Mouse (Mus musculus) C2C12 (cell line): Measurements from ENCODE around the gene Timm17a. TPM values are rescaled to one million over a fixed set of nuclear protein-coding genes. Genes with fewer than 3 reads are reported as not detected.
A peak's percentile ranks its signal among the peaks of the same experiment; 100 is the strongest.

Source experiments
- H3K27me3 ChIP-seq: one replicate; pipeline ENCODE4 v1.6.1; 2011; ENCODE audit not compliant: control insufficient read depth, insufficient read depth, insufficient read length
- H3K36me3 ChIP-seq: one replicate; pipeline ENCODE4 v1.6.1; 2011; ENCODE audit not compliant: control insufficient read depth, insufficient read depth
- H3K4me3 ChIP-seq: one replicate; pipeline ENCODE4 v1.5.1; 2011; ENCODE audit warnings: mild to moderate bottlenecking, control low read depth; ENCODE audit not compliant: poor library complexity, insufficient read depth, severe bottlenecking
- H3K79me2 ChIP-seq: one replicate; pipeline ENCODE4 v1.6.1; 2011; ENCODE audit not compliant: control insufficient read depth, insufficient read depth
- H3K79me3 ChIP-seq: one replicate; pipeline ENCODE4 v1.6.1; 2011; ENCODE audit warnings: low read depth, control low read depth
- H3ac ChIP-seq: one replicate; pipeline ENCODE3; 2011; ENCODE audit warnings: low read depth; ENCODE audit not compliant: control insufficient read depth, insufficient read length
- CEBPB ChIP-seq: IDR thresholded peaks from one replicate; pipeline ENCODE4 v1.6.1; 2011; ENCODE audit warnings: low read depth, mild to moderate bottlenecking, control low read depth, moderate library complexity
- CTCF ChIP-seq: IDR thresholded peaks from one replicate; pipeline ENCODE4 v1.5.1; 2011; ENCODE audit not compliant: control insufficient read depth, insufficient read depth, insufficient read length
- FOSL1 ChIP-seq: IDR thresholded peaks from one replicate; pipeline ENCODE4 v1.8.0; 2011; ENCODE audit warnings: mild to moderate bottlenecking, low read length; ENCODE audit not compliant: poor library complexity, insufficient read depth, severe bottlenecking
- MAX ChIP-seq: IDR thresholded peaks from one replicate; pipeline ENCODE4 v1.6.1; 2011; ENCODE audit warnings: mild to moderate bottlenecking, control low read depth
- MYOD1 ChIP-seq: IDR thresholded peaks from one replicate; pipeline ENCODE4 v1.6.1; 2011; ENCODE audit warnings: low read depth; ENCODE audit not compliant: control insufficient read depth, insufficient read length
- MYOG ChIP-seq: IDR thresholded peaks from one replicate; pipeline ENCODE4 v1.6.1; 2011; ENCODE audit not compliant: control insufficient read depth, insufficient read length; ENCODE audit errors: extremely low read depth
- USF1 ChIP-seq: IDR thresholded peaks from one replicate; pipeline ENCODE4 v1.6.1; 2011; ENCODE audit warnings: low read depth, mild to moderate bottlenecking, control low read depth, moderate library complexity
- polyA plus RNA-seq: library from polyadenylated mRNA; unstranded; fragments of >200 nt; fragmentation: generic; extraction: Trizol; gene quantifications from one replicate; pipeline ENCODE4 v1.2.1, GENCODE M21; 2012; ENCODE audit warnings: missing spikeins

Gene Timm17a
- polyA plus RNA-seq, 1 experiment = 218 TPM

GRCm38 (mm10) chr1:135324571-135324970 lies 11.0 kb upstream of the Timm17a start, which contains the start of gene Lmod1:
Lmod1 (plus strand) TSS chr1:135324807.
- Histone ChIP-seq H3K27me3 (peaks cover 6% of the 10 kb centered on the region), H3K36me3 (no peaks in the 10 kb centered on the region), H3K79me2 (no peaks in the 10 kb centered on the region), H3ac (no peak within 1 kb of the TSS), H3K79me3 (no peaks in the 10 kb centered on the region), H3K4me3 (no peak within 1 kb of the TSS)
- TF ChIP-seq CEBPB (no peak), CTCF (no peak), FOSL1 (no peak)

GRCm38 (mm10) chr1:135323367-135323901 lies 9.9 kb upstream of the Timm17a start:
- no peaks in the 10 kb centered on the region for H3K36me3 ChIP-seq
- H3K4me3 ChIP-seq = no peak overlapping the region
- no peak overlapping the region for H3ac ChIP-seq
- no peak for TF ChIP-seq MAX
- no peak for TF ChIP-seq USF1
- no peak for TF ChIP-seq MYOG
- no peak for TF ChIP-seq FOSL1
- TF ChIP-seq CEBPB = no peak
- no peak for TF ChIP-seq CTCF
- no peak for TF ChIP-seq MYOD1
- H3K79me2 ChIP-seq = no peaks in the 10 kb centered on the region
- H3K27me3 ChIP-seq = peaks cover 6% of the 10 kb centered on the region
- H3K79me3 ChIP-seq = no peaks in the 10 kb centered on the region

GRCm38 (mm10) chr1:135312201-135312600 lies 1.4 kb downstream of the Timm17a start:
- Histone ChIP-seq H3K79me2 (peaks cover 60% of the 10 kb centered on the region), H3K79me3 (peaks cover 47% of the 10 kb centered on the region), H3K36me3 (peaks cover 14% of the 10 kb centered on the region), H3K4me3 (peak overlapping the region; percentile 85), H3ac (peak overlapping the region; percentile 30), H3K27me3 (no peaks in the 10 kb centered on the region)
- TF ChIP-seq USF1 = no peak
- TF ChIP-seq CTCF = no peak
- no peak for TF ChIP-seq CEBPB
- no peak for TF ChIP-seq FOSL1
- TF ChIP-seq MAX = no peak

- H3K79me3 ChIP-seq = peaks cover 47% of the 10 kb centered on the region
- peaks cover 60% of the 10 kb centered on the region for H3K79me2 ChIP-seq
- no peak overlapping the region for H3K4me3 ChIP-seq
- H3K36me3 ChIP-seq = peaks cover 14% of the 10 kb centered on the region
- no peak for TF ChIP-seq CEBPB
- no peak for TF ChIP-seq USF1
- no peak for TF ChIP-seq MYOD1
- no peak for TF ChIP-seq CTCF
- no peak for TF ChIP-seq MAX
- TF ChIP-seq MYOG = no peak
- TF ChIP-seq FOSL1 = no peak
- H3ac ChIP-seq = no peak overlapping the region
- no peaks in the 10 kb centered on the region for H3K27me3 ChIP-seq
These were observed 2.2 kb downstream of the Timm17a start for GRCm38 (mm10) chr1:135311356-135311755.

- Histone ChIP-seq H3K4me3 (no peak overlapping the region), H3K79me3 (no peaks in the 10 kb centered on the region), H3K36me3 (no peaks in the 10 kb centered on the region), H3ac (no peak overlapping the region), H3K79me2 (no peaks in the 10 kb centered on the region), H3K27me3 (no peaks in the 10 kb centered on the region)
- TF ChIP-seq CEBPB (no peak), MYOD1 (no peak), USF1 (no peak)
These were observed 22.7 kb downstream of the Timm17a start for GRCm38 (mm10) chr1:135290908-135291307.

GRCm38 (mm10) chr1:135286311-135286710 lies 27.3 kb downstream of the Timm17a start:
- no peaks in the 10 kb centered on the region for H3K36me3 ChIP-seq
- H3K79me2 ChIP-seq = no peaks in the 10 kb centered on the region
- H3K27me3 ChIP-seq = no peaks in the 10 kb centered on the region
- TF ChIP-seq CEBPB = no peak
- TF ChIP-seq FOSL1 = no peak
- no peak for TF ChIP-seq MYOG
- no peak for TF ChIP-seq USF1
- TF ChIP-seq MAX = no peak
- TF ChIP-seq MYOD1 = no peak
- TF ChIP-seq CTCF = no peak
- H3K4me3 ChIP-seq = no peak overlapping the region
- no peak overlapping the region for H3ac ChIP-seq
- H3K79me3 ChIP-seq = peaks cover 1% of the 10 kb centered on the region
